Mouse (Mus musculus): ENCODE results near the gene C1qtnf9. TPM values are rescaled to one million over a fixed set of nuclear protein-coding genes. Genes with fewer than 3 reads are reported as not detected.

The C1qtnf9 gene
- polyA plus RNA-seq, 1 experiment = 2.0 TPM

DNA sequence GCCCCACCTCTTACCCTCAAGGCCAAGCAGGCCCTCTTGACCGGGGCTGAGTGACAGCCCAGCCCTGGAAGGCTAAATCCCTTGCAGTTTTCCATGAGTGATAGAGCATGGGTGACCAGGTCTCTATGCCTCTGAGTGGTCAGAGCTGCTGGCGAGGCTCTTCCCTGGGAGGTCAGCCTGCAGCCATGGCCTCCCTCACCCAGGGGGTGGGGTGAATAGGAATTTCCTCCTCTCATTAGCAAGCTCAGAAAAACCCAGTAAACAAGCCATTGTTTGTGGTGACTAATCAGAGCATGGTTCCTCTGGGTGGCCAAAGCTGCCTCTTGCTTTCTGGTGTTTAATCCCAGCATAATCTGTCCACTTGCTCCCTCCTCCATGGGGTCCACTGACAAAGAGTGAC, 2.9 kb upstream of the C1qtnf9 start:
- DNase-seq = peak; percentile 53
- Histone ChIP-seq H3K4me1 (ENCODE audit: control insufficient read depth, insufficient read depth, low read length) (peaks cover 4% of the 10 kb centered on the region; the same call in 1 of the 2 replicates), H3K27me3 (replicated peaks; ENCODE audit: control insufficient read depth, insufficient read depth, low read length) (no peaks in the 10 kb centered on the region), H3K27ac (ENCODE audit: insufficient read depth, low read depth, low read length) (peak overlapping the region; percentile 41; the same call in 1 of the 2 replicates), H3K36me3 (ENCODE audit: control insufficient read depth, insufficient read depth, low read length) (no peaks in the 10 kb centered on the region; the same call in 1 of the 2 replicates), H3K4me3 (ENCODE audit: insufficient read depth, low read depth, low read length) (no peak overlapping the region)
- 26% methylated on average over 2 of the region's 2 CpGs for WGBS
- TF ChIP-seq POLR2A (IDR thresholded peaks at IDR 0.05; ENCODE audit: low read depth, low read length) (no peak), CTCF (conservative IDR thresholded peaks at IDR 0.05; ENCODE audit: insufficient read depth, insufficient read length, low read depth, low read length) (no peak)

DNA sequence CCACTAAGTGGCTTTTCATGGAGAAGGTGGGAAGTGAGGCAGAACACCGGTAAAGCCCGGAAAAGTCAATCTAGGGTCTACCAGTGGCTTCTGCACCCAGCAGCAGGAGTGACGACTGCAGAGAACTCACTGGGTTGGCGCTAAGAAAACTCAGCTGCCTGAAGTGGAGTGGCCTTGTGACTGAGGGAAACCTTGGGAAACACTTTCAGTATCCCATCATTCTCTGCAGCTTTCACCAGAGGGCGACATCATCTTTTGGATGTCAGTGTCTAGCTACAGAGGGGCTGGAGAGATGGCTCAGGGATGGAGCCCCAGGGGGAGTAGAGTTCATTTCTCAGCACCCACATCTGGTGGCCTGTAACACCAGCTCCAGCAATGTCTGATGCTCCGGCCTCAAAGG, 1.4 kb downstream of the C1qtnf9 start:
- Histone ChIP-seq H3K4me1 (ENCODE audit: control insufficient read depth, insufficient read depth, low read length) (peaks cover 4% of the 10 kb centered on the region; the same call in 1 of the 2 replicates), H3K27me3 (replicated peaks; ENCODE audit: control insufficient read depth, insufficient read depth, low read length) (no peaks in the 10 kb centered on the region), H3K4me3 (ENCODE audit: insufficient read depth, low read depth, low read length) (no peak overlapping the region), H3K27ac (ENCODE audit: insufficient read depth, low read depth, low read length) (no peak overlapping the region), H3K36me3 (ENCODE audit: control insufficient read depth, insufficient read depth, low read length) (no peaks in the 10 kb centered on the region)
- DNase-seq = no peak
- TF ChIP-seq POLR2A (IDR thresholded peaks at IDR 0.05; ENCODE audit: low read depth, low read length) = no peak
- 0 out of 2 replicates have a peak, but pooled peaks have one; percentile 10 for TF ChIP-seq CTCF (conservative IDR thresholded peaks at IDR 0.05; ENCODE audit: insufficient read depth, insufficient read length, low read depth, low read length)
- WGBS = 40% methylated on average over 6 of the region's 6 CpGs

DNA sequence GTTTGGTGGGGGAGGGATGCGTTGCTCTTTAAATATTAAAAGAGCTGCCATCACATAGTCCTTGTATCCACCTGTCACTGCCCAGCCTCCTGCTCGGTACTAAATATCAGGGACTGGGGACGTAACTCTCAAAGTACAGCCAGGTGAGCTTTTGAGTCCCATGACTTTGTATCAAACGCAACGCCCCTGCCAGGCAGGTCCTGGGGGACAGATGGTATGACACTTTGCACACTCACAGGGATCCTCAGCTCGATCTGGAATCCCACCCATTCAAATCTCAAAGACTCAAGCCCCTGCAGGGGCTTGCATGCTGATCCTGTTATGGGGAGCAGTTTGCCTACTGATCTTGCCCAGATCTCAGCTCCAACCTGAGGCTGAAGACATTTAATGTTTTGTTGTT, 2.7 kb downstream of the C1qtnf9 start:
- DNase-seq = no peak
- no peak for TF ChIP-seq CTCF (conservative IDR thresholded peaks at IDR 0.05; ENCODE audit: insufficient read depth, insufficient read length, low read depth, low read length)
- TF ChIP-seq POLR2A (IDR thresholded peaks at IDR 0.05; ENCODE audit: low read depth, low read length) = no peak
- WGBS = 75% methylated on average over 6 of the region's 6 CpGs
- H3K4me1 ChIP-seq (ENCODE audit: control insufficient read depth, insufficient read depth, low read length) = no peaks in the 10 kb centered on the region
- H3K27me3 ChIP-seq (replicated peaks; ENCODE audit: control insufficient read depth, insufficient read depth, low read length) = no peaks in the 10 kb centered on the region
- no peak overlapping the region for H3K4me3 ChIP-seq (ENCODE audit: insufficient read depth, low read depth, low read length)
- H3K27ac ChIP-seq (ENCODE audit: insufficient read depth, low read depth, low read length) = no peak overlapping the region
- H3K36me3 ChIP-seq (ENCODE audit: control insufficient read depth, insufficient read depth, low read length) = no peaks in the 10 kb centered on the region

DNA sequence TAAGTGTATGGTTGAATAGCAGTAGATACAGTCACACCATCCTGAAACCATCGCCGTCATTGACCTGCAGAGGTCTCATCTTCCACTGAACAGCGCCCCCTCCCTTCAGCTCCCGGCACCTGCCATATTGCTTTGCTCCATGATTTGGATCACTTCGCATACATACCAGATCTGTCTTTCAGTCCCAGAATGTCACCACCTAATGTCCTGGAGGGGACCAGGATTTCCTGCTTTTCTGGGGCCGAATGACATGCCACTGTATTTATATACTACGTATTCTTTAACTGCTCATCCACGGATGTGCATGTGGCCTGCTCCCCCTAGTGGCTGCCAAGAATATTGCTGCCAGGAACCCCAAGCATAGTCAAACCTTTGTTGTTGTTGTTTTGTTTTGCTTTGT, 3.1 kb downstream of the C1qtnf9 start:
- peak; percentile 72 for DNase-seq
- 2% methylated on average over 8 of the region's 8 CpGs for WGBS
- Histone ChIP-seq H3K27me3 (replicated peaks; ENCODE audit: control insufficient read depth, insufficient read depth, low read length) (no peaks in the 10 kb centered on the region), H3K27ac (ENCODE audit: insufficient read depth, low read depth, low read length) (no peak overlapping the region), H3K4me3 (ENCODE audit: insufficient read depth, low read depth, low read length) (peak overlapping the region; percentile 38; the same call in 1 of the 2 replicates), H3K4me1 (ENCODE audit: control insufficient read depth, insufficient read depth, low read length) (no peaks in the 10 kb centered on the region), H3K36me3 (ENCODE audit: control insufficient read depth, insufficient read depth, low read length) (no peaks in the 10 kb centered on the region)
- TF ChIP-seq CTCF (conservative IDR thresholded peaks at IDR 0.05; ENCODE audit: insufficient read depth, insufficient read length, low read depth, low read length) = peak; percentile 61
- no peak for TF ChIP-seq POLR2A (IDR thresholded peaks at IDR 0.05; ENCODE audit: low read depth, low read length)

DNA sequence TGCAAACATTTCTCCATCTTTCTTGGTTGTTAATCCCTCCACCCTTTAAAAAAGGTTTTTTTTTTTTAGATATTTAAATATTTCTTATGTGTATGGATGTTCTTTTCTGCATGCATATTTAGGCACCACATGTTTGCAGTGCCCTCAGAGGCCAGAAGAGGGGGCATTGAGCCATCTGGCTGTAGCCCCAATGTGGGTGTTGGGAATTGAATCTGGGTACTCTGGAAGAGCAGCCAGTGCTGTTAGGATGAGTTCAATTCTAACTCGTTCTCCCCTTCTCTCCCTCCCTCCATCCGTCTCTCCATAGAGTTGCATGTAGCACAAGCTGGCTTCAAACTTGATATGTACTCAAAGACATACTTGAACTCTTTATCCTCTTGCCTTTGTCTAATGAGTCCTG, 5.5 kb downstream of the C1qtnf9 start:
- TF ChIP-seq POLR2A (IDR thresholded peaks at IDR 0.05; ENCODE audit: low read depth, low read length) (no peak), CTCF (conservative IDR thresholded peaks at IDR 0.05; ENCODE audit: insufficient read depth, insufficient read length, low read depth, low read length) (peak; percentile 32; the same call in 1 of the 2 replicates)
- 80% methylated on average over 2 of the region's 2 CpGs for WGBS
- Histone ChIP-seq H3K4me3 (ENCODE audit: insufficient read depth, low read depth, low read length) (no peak overlapping the region), H3K4me1 (ENCODE audit: control insufficient read depth, insufficient read depth, low read length) (no peaks in the 10 kb centered on the region), H3K36me3 (ENCODE audit: control insufficient read depth, insufficient read depth, low read length) (no peaks in the 10 kb centered on the region), H3K27ac (ENCODE audit: insufficient read depth, low read depth, low read length) (no peak overlapping the region), H3K27me3 (replicated peaks; ENCODE audit: control insufficient read depth, insufficient read depth, low read length) (no peaks in the 10 kb centered on the region)
- no peak for DNase-seq

DNA sequence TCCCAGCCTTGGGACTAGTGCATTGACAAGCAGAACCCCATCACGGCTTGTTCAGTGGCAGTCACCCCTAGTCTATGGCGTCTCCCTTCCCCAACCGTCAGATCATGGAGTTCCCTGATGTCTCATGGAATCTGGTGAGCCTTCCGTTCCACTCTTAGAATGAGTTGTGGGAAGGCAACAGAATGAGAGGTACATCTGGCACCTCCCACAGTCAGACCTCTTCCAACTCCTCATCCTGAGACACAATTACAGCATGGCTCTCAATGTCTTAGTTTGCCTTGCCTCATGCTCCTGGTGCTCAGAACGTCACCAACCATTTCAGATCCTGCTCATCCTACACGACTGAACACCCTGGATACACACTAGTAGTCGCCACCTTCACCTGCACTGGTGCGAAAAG, 8.6 kb downstream of the C1qtnf9 start:
- no peak overlapping the region for H3K27ac ChIP-seq (ENCODE audit: insufficient read depth, low read depth, low read length)
- DNase-seq = no peak
- WGBS = 88% methylated on average over 8 of the region's 8 CpGs
- H3K4me3 ChIP-seq (ENCODE audit: insufficient read depth, low read depth, low read length) = no peak overlapping the region
- H3K36me3 ChIP-seq (ENCODE audit: control insufficient read depth, insufficient read depth, low read length) = no peaks in the 10 kb centered on the region
- no peaks in the 10 kb centered on the region for H3K27me3 ChIP-seq (replicated peaks; ENCODE audit: control insufficient read depth, insufficient read depth, low read length)
- no peaks in the 10 kb centered on the region for H3K4me1 ChIP-seq (ENCODE audit: control insufficient read depth, insufficient read depth, low read length)
- no peak for TF ChIP-seq POLR2A (IDR thresholded peaks at IDR 0.05; ENCODE audit: low read depth, low read length)
- TF ChIP-seq CTCF (conservative IDR thresholded peaks at IDR 0.05; ENCODE audit: insufficient read depth, insufficient read length, low read depth, low read length) = no peak

DNA sequence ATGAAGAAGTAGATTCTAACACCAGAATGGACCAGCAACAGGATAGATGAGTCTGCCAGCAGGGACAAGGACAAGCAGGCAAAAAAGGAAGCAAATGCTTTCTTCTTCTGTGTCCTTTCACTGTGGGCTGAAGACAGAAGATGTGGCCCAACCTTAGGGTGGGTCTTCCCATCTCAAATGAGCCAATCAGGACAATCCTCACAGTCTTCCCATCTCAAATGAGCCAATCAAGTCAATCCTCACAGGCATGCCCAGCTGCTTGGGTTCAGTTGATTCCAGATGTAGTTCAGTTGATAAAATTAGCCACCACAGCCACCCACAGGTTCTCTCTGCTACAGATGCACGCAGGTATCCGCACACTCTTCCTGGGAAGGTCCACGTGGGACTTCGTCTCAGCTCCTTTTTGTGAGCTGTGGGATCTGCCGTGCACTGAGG, 9.6 kb downstream of the C1qtnf9 start:
- Histone ChIP-seq H3K4me1 (ENCODE audit: control insufficient read depth, insufficient read depth, low read length) (no peaks in the 10 kb centered on the region), H3K4me3 (ENCODE audit: insufficient read depth, low read depth, low read length) (no peak overlapping the region), H3K36me3 (ENCODE audit: control insufficient read depth, insufficient read depth, low read length) (no peaks in the 10 kb centered on the region), H3K27me3 (replicated peaks; ENCODE audit: control insufficient read depth, insufficient read depth, low read length) (no peaks in the 10 kb centered on the region), H3K27ac (ENCODE audit: insufficient read depth, low read depth, low read length) (no peak overlapping the region)
- WGBS = 90% methylated on average over 5 of the region's 5 CpGs
- TF ChIP-seq POLR2A (IDR thresholded peaks at IDR 0.05; ENCODE audit: low read depth, low read length) (no peak), CTCF (conservative IDR thresholded peaks at IDR 0.05; ENCODE audit: insufficient read depth, insufficient read length, low read depth, low read length) (no peak)
- DNase-seq = no peak
